Mouse (Mus musculus): ENCODE measurements around the gene Slc5a10. TPM values are rescaled to one million over a fixed set of nuclear protein-coding genes. Genes with fewer than 3 reads are reported as not detected.
"Not testable (repeated sequence)": the region's sequence is repeated elsewhere in the genome, so short reads cannot be mapped to it uniquely, and the experiment has no call there.

The Slc5a10 gene
- polyA plus RNA-seq, 1 experiment from 2014 or later = not detected

- no peaks in the 10 kb centered on the region for H3K36me3 ChIP-seq (ENCODE audit: control insufficient read depth, insufficient read depth, low read length)
- H3K4me2 ChIP-seq (ENCODE audit: low read length) = no peak overlapping the region
- ATAC-seq = no peak
- H3K9ac ChIP-seq (ENCODE audit: low read depth, low read length) = no peak overlapping the region
- H3K9me3 ChIP-seq (replicated peaks; ENCODE audit: control insufficient read depth, low read length, poor library complexity, severe bottlenecking) = no peaks in the 10 kb centered on the region
- WGBS = 66% methylated on average over 11 of the region's 11 CpGs
- no peak overlapping the region for H3K4me3 ChIP-seq (ENCODE audit: low read depth, low read length)
- H3K27ac ChIP-seq (ENCODE audit: low read length) = no peak overlapping the region
- H3K27me3 ChIP-seq (ENCODE audit: control insufficient read depth, insufficient read depth, low read depth, low read length) = no peaks in the 10 kb centered on the region
- H3K4me1 ChIP-seq (ENCODE audit: control insufficient read depth, insufficient read depth, low read length) = no peaks in the 10 kb centered on the region
These were observed 75.9 kb downstream of the Slc5a10 start for GRCm38 (mm10) chr11:61644576-61645326.

DNA sequence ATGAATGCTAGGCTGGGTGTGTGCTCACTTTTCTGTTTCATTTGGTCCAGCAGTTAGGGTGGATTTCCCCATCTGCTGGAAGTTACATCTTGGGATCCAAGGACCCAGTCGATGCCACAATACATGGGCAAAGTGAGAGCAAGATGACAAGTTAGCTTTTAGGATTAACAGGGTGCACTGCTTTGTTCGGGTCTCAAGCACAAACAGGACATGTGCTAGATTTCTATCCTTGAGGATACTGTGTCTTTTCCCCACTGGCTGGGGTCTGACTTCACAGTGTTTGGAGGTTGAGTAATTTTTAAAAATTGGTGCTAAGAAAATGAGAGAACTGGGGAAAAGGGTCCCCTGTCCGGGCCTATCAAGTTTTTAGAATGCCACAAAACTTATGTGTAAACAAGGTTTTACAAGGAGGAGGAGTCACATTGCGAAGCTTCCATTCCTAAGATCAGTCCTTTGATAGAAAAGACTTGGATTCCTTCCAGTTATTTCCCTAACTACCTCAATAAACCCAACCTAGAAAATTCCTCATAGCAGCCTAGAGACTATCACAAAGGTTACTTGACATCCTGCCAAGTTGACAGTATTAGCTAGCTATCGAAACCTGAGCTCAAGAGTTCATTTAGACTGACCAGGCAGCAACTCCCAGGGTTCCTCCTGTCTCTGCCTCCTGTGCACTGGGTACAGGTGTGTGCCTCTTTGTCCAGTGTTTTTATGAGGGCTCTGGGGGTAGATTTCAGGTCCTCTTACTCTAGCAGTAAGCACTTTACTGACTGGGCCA lies 77.3 kb downstream of the Slc5a10 start:
- Histone ChIP-seq H3K36me3 (ENCODE audit: control insufficient read depth, insufficient read depth, low read length) (no peaks in the 10 kb centered on the region), H3K9ac (ENCODE audit: low read depth, low read length) (no peak overlapping the region), H3K27ac (ENCODE audit: low read length) (no peak overlapping the region), H3K4me2 (ENCODE audit: low read length) (no peak overlapping the region), H3K9me3 (replicated peaks; ENCODE audit: control insufficient read depth, low read length, poor library complexity, severe bottlenecking) (no peaks in the 10 kb centered on the region), H3K4me3 (ENCODE audit: low read depth, low read length) (no peak overlapping the region), H3K27me3 (ENCODE audit: control insufficient read depth, insufficient read depth, low read depth, low read length) (no peaks in the 10 kb centered on the region), H3K4me1 (ENCODE audit: control insufficient read depth, insufficient read depth, low read length) (no peaks in the 10 kb centered on the region)
- no peak for ATAC-seq
- 80% methylated on average over 5 of the region's 5 CpGs for WGBS

GRCm38 (mm10) chr11:61642106-61642505 lies 78.5 kb downstream of the Slc5a10 start:
- ATAC-seq = no peak
- 86% methylated on average over 7 of the region's 7 CpGs for WGBS
- Histone ChIP-seq H3K4me1 (ENCODE audit: control insufficient read depth, insufficient read depth, low read length) (no peaks in the 10 kb centered on the region), H3K9ac (ENCODE audit: low read depth, low read length) (no peak overlapping the region), H3K27me3 (ENCODE audit: control insufficient read depth, insufficient read depth, low read depth, low read length) (no peaks in the 10 kb centered on the region), H3K4me3 (ENCODE audit: low read depth, low read length) (no peak overlapping the region), H3K9me3 (replicated peaks; ENCODE audit: control insufficient read depth, low read length, poor library complexity, severe bottlenecking) (no peaks in the 10 kb centered on the region), H3K27ac (ENCODE audit: low read length) (no peak overlapping the region), H3K4me2 (ENCODE audit: low read length) (no peak overlapping the region), H3K36me3 (ENCODE audit: control insufficient read depth, insufficient read depth, low read length) (no peaks in the 10 kb centered on the region)

GRCm38 (mm10) chr11:61640585-61640984 lies 80.0 kb downstream of the Slc5a10 start:
- not testable (repeated sequence) for H3K9ac ChIP-seq (ENCODE audit: low read depth, low read length); H3K27me3 ChIP-seq (ENCODE audit: control insufficient read depth, insufficient read depth, low read depth, low read length); H3K4me1 ChIP-seq (ENCODE audit: control insufficient read depth, insufficient read depth, low read length); ATAC-seq; H3K27ac ChIP-seq (ENCODE audit: low read length); H3K36me3 ChIP-seq (ENCODE audit: control insufficient read depth, insufficient read depth, low read length); H3K4me3 ChIP-seq (ENCODE audit: low read depth, low read length); H3K9me3 ChIP-seq (replicated peaks; ENCODE audit: control insufficient read depth, low read length, poor library complexity, severe bottlenecking); H3K4me2 ChIP-seq (ENCODE audit: low read length)
- WGBS = 75% methylated on average over 9 of the region's 9 CpGs

- Histone ChIP-seq H3K4me1 (ENCODE audit: control insufficient read depth, insufficient read depth, low read length) (no peaks in the 10 kb centered on the region), H3K4me3 (ENCODE audit: low read depth, low read length) (no peak overlapping the region), H3K27ac (ENCODE audit: low read length) (no peak overlapping the region), H3K36me3 (ENCODE audit: control insufficient read depth, insufficient read depth, low read length) (no peaks in the 10 kb centered on the region), H3K27me3 (ENCODE audit: control insufficient read depth, insufficient read depth, low read depth, low read length) (no peaks in the 10 kb centered on the region), H3K9ac (ENCODE audit: low read depth, low read length) (no peak overlapping the region), H3K9me3 (replicated peaks; ENCODE audit: control insufficient read depth, low read length, poor library complexity, severe bottlenecking) (no peaks in the 10 kb centered on the region), H3K4me2 (ENCODE audit: low read length) (no peak overlapping the region)
- no peak for ATAC-seq
- 91% methylated on average over 6 of the region's 6 CpGs for WGBS
These were observed 80.9 kb downstream of the Slc5a10 start for GRCm38 (mm10) chr11:61639601-61640177.

DNA sequence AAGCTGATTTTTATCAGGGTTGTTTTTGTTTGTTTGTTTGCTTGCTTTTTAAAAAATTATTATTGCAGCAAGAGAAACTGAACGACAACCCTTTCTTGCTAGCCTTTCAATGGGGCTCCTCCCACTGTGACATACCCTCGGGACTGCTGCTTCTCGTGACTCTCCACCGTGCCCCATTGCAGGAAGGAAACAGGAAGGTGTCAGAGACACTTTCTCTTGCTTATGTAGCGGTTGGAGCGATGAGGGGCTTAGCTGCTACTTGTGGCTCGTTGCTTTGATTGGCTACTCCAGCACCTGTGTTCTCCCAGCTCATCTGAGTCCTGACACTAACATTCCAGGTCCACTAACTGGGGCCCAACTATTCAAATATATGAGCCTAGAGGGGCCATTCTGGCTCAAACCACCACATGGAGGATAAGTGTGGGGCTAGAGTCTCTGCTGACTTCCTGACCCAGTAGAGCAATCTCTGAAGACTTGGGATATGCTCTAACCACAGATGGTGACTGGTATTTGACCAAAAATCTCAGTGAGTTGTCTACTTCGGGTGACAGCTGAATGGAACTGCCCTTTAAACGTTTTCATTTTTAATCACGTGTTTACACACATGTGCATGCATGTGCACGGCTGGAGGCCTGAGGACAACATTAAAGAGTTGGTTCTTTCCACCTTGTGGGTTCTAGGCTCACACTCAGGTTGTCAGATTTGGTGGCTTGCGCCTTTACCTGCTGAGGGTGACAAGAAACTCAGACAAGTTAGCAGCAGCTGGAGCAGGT lies 81.7 kb downstream of the Slc5a10 start:
- ATAC-seq = no peak
- H3K27ac ChIP-seq (ENCODE audit: low read length) = no peak overlapping the region
- H3K27me3 ChIP-seq (ENCODE audit: control insufficient read depth, insufficient read depth, low read depth, low read length) = no peaks in the 10 kb centered on the region
- H3K9me3 ChIP-seq (replicated peaks; ENCODE audit: control insufficient read depth, low read length, poor library complexity, severe bottlenecking) = no peaks in the 10 kb centered on the region
- H3K36me3 ChIP-seq (ENCODE audit: control insufficient read depth, insufficient read depth, low read length) = no peaks in the 10 kb centered on the region
- H3K9ac ChIP-seq (ENCODE audit: low read depth, low read length) = no peak overlapping the region
- no peak overlapping the region for H3K4me2 ChIP-seq (ENCODE audit: low read length)
- 83% methylated on average over 12 of the region's 12 CpGs for WGBS
- no peak overlapping the region for H3K4me3 ChIP-seq (ENCODE audit: low read depth, low read length)
- no peaks in the 10 kb centered on the region for H3K4me1 ChIP-seq (ENCODE audit: control insufficient read depth, insufficient read depth, low read length)

- 87% methylated on average over 3 of the region's 3 CpGs for WGBS
These were observed 82.8 kb downstream of the Slc5a10 start for GRCm38 (mm10) chr11:61637856-61638255.

DNA sequence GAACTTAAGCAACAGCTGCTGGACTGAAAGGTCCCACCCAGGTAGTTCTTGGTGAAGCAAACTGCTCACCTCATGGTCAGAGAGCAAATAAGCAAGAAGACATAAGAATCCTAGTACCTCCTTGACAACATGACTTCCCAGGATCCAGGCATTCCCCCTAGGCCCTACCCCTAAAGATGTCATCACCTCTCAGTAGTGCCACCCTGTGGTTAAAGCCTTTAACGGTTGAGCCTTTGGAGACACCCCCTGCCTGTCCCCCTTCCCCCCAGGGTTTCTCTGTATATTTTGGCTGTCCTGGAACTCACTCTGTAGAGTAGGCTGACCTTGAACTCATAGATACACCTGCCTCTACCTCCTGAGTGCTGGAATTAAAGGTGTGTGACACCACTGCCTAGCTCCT lies 83.2 kb downstream of the Slc5a10 start:
- no peaks in the 10 kb centered on the region for H3K27me3 ChIP-seq (ENCODE audit: control insufficient read depth, insufficient read depth, low read depth, low read length)
- H3K9ac ChIP-seq (ENCODE audit: low read depth, low read length) = no peak overlapping the region
- no peak overlapping the region for H3K4me2 ChIP-seq (ENCODE audit: low read length)
- WGBS = 41% methylated on average over 1 of the region's 1 CpGs
- no peaks in the 10 kb centered on the region for H3K9me3 ChIP-seq (replicated peaks; ENCODE audit: control insufficient read depth, low read length, poor library complexity, severe bottlenecking)
- no peaks in the 10 kb centered on the region for H3K4me1 ChIP-seq (ENCODE audit: control insufficient read depth, insufficient read depth, low read length)
- H3K27ac ChIP-seq (ENCODE audit: low read length) = no peak overlapping the region
- ATAC-seq = no peak
- H3K4me3 ChIP-seq (ENCODE audit: low read depth, low read length) = no peak overlapping the region
- no peaks in the 10 kb centered on the region for H3K36me3 ChIP-seq (ENCODE audit: control insufficient read depth, insufficient read depth, low read length)

More at GRCm38 (mm10) chr11:61637856-61638255, 82.8 kb downstream of the Slc5a10 start:
- H3K36me3 ChIP-seq (ENCODE audit: control insufficient read depth, insufficient read depth, low read length) = no peaks in the 10 kb centered on the region
- H3K27me3 ChIP-seq (ENCODE audit: control insufficient read depth, insufficient read depth, low read depth, low read length) = no peaks in the 10 kb centered on the region
- no peaks in the 10 kb centered on the region for H3K4me1 ChIP-seq (ENCODE audit: control insufficient read depth, insufficient read depth, low read length)
- no peak overlapping the region for H3K9ac ChIP-seq (ENCODE audit: low read depth, low read length)
- H3K9me3 ChIP-seq (replicated peaks; ENCODE audit: control insufficient read depth, low read length, poor library complexity, severe bottlenecking) = no peaks in the 10 kb centered on the region
- H3K27ac ChIP-seq (ENCODE audit: low read length) = no peak overlapping the region
- H3K4me3 ChIP-seq (ENCODE audit: low read depth, low read length) = no peak overlapping the region
- no peak overlapping the region for H3K4me2 ChIP-seq (ENCODE audit: low read length)
- ATAC-seq = no peak
